Mouse (Mus musculus): ENCODE data around the gene Synpo2l. TPM values are rescaled to one million over a fixed set of nuclear protein-coding genes. Genes with fewer than 3 reads are reported as not detected.
A peak's percentile ranks its signal among the peaks of the same experiment; 100 is the strongest.

Gene Synpo2l
- total RNA-seq, 4 experiments from 2014 or later, result 120 to 148 (median 126) TPM

DNA sequence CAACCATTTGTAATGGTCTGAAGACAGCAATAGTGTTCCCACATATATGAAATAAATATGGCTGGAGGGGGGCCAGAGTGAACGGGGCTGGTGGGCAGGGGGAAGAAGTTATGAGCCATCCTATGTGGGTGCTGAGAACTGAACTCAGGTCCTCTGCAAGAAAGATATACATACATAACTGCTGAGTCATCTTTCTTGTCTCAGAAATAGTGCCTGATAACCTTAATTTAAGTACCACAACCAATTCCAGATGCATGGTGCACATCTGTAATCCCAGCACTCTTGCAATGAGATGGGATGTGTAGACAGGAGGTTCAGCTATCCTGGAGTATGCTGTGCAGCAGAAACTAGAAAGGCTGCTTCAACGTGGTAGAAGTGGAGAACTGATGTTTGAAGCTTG lies 13.6 kb upstream of the Synpo2l start:
- no peak for DNase-seq (ENCODE audit: low spot score)

DNA sequence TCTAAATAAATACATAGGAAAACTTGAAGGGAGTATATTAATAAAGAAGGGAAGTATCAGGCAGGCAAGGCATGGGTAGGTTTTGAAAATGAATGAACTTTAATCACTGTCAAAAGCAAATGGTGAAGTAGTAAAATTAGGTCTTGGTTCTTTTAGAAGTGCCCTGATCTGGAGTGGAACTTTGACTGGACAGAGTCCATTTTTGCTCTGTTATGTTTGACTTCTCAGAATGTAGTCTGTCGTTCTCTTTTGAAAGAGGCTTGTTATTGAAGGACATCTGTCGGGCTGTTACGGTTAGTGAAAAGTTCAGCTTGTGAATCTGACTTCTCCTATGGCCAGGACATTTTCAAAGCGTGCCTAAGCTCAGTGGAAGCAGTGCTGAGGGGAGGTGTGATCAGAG lies 9.8 kb upstream of the Synpo2l start:
- DNase-seq (ENCODE audit: low spot score), result no peak

DNA sequence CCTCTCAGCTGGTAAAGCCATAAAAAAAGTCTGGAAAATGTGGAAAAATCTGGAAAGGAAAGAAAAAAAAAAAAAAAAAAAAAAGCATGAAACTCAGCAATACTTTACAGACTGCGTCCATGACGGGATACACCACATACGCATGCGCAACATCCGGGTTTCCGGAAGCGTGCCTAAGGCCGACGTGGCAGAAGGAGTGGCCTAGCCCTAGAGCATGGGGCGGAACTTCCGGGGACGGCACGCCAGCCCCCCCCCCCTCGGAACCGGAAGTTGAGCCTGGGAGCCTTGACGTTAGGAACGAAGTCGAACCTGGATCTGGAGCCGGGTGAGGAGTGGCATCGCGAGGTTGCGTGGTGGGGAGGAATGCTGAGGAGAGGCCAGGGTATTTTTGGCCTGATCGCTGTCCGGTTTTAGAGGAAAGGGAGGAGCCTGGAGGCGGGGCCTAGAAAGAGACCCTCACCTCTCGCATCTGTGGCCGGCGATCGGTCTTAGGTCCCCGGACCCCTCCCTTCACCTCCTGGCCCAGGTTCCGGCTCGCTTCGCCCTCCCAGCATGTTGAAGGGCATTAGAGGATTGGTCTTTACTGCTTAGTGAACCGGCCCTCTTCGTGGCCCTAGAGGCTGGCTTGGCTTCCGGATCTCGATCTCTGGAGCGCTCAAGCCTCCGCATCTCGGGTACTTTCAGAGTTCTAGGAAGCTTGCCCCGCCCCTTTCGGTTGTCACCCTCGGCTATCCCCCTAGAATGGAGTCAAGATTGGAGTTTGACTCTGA lies 6.1 kb upstream of the Synpo2l start, which contains the start of gene Sec24c:
Gene Sec24c (plus strand): TSS at position 245 of the 770 bp plus-strand sequence.
- DNase-seq (ENCODE audit: low spot score), result peak; percentile 98

DNA sequence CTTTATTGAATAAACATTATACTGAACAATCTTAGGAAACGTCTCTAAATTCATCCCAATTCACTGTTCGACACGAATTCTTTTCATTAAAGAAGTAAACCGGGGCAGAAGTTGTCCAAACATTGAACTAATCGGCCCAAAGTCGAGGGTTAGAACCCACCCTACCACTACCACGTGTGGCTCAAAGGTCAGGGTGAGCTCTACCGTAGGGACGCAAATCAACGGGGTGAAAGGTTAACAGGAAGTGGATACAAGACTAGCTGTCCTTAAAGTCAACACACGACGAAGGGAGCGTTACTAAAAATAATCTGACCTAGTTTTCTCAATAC lies 5.5 kb upstream of the Synpo2l start:
- no peak for DNase-seq (ENCODE audit: low spot score)

DNA sequence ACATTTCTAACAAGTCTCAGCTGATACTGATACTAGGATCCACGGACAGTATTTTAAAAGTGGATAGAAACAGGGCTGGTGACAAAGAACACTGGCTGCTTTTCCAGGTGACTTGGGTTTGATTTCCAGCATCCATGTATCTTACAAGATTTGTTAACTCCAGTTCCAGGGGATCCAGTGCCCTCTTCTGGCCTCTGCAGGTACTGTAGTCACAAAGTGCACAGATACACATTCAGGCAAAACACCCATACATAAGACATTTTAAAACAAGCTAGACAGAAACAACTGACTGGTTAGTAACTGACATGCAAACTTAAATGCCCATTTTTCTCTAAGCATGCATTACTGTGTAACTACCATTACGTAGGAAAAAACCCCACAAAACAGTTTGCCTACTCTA lies 4.8 kb upstream of the Synpo2l start:
- DNase-seq (ENCODE audit: low spot score), result no peak

DNA sequence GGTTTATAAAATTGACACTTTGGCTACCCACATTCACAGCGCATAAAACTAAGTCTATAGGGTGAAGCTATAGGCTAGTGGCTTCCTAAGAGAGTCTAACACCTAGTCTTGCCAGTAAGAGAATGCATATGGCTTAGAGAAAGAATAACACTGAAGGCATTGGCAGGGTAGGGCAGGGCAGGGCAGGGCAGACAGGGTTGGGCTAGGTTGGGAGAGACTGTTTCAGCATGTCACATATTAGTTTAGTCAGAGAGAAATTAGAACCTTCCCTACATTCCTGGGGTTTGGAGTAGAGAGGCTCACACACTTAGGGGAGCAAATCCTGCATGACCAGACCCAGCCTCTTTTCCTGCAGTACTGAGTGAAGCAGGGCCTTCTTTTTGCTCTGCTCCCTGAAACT lies 685 bp downstream of the Synpo2l start:
- no peak for DNase-seq (ENCODE audit: low spot score)

DNA sequence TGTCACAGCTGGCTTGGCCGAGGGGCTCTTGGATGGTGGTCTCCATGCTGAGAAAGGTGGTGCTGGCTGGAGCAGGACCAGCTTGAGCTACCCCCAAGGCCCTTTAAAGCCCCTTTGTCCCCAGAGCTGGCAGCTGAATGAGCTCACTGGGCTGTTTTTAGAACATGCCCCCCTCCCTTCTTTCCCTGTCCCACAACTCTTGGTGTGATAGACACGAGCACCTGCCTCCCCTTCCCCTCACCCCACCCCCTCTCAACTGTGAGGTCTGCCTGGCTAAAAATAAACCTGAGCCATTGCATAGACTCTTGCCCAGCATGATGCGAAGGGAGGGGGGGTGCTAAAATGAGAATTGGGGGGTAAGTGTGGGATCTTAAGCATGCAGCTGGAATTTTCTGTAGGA lies 3.7 kb downstream of the Synpo2l start:
- DNase-seq (ENCODE audit: low spot score), result no peak

DNA sequence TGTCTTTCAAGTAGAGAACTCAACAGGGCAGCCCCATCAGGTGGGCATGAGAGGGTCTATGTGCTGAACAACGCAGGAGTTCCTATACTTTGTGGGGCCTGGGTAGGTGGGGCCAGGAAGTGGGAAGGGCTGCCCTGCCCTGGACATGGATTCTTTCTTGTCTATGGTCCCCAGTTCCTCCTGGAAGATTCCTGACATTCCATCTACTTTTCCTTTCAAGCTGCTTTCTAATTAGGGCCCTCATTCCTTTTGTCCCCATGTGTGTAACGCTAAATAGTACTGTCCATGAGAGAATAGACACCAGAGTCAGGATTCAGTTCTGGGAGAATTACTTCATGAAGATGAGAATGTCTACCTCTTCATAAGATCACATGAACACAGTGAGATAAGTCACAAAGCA lies 4.6 kb downstream of the Synpo2l start:
- no peak for DNase-seq (ENCODE audit: low spot score)

DNA sequence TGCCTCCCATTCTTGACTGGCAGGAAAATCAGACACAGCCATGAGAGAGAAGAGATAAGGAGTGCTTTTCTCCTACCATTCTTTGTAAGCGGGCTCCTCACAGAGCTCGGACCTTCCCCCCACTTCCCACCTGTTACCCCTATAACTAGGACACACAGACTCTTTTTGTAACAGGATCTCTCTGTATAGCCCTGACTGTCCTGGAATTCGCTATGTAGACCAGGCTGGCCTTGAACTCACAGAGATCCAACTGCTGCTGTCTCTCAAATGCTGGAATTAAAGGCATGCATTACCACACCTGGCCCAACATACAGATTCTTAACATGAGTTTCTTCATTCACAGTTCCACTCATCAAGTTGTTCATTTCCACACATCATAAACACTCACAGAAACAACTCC lies 5.4 kb downstream of the Synpo2l start:
- no peak for DNase-seq (ENCODE audit: low spot score)

DNA sequence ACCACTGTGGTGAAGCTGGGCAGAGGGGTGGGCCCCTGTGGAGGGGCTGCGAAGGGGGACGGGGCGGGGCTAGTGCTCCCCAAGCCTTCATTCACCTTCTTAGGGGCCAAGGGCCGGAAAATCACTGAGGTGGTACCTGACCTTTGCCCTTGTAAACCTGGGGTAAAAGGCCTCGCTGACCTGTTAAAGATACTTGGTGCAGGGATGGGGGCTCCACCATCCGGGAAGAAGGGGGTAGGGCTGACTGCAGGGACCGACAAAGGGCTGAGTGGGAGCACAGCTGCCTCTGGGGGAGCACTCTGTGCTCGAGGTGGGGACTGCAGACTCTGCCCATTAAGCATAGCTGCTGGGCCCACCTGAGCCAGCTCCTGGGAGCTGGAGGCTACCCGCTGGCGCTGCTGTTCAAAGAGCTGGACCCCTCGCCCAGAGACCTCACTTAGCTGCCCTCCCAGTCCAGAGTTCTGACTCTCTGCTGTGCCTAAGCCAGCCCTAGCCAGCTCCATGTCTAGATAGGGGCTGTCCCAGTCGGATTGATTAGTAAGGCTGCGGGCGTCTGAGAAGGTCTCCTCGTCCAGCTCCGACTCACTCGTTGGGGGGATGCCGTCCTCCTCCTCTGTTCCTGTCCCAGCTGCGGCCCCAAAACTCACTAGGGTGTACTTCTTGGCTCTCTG lies 6.4 kb downstream of the Synpo2l start:
- DNase-seq (ENCODE audit: low spot score), result no peak

DNA sequence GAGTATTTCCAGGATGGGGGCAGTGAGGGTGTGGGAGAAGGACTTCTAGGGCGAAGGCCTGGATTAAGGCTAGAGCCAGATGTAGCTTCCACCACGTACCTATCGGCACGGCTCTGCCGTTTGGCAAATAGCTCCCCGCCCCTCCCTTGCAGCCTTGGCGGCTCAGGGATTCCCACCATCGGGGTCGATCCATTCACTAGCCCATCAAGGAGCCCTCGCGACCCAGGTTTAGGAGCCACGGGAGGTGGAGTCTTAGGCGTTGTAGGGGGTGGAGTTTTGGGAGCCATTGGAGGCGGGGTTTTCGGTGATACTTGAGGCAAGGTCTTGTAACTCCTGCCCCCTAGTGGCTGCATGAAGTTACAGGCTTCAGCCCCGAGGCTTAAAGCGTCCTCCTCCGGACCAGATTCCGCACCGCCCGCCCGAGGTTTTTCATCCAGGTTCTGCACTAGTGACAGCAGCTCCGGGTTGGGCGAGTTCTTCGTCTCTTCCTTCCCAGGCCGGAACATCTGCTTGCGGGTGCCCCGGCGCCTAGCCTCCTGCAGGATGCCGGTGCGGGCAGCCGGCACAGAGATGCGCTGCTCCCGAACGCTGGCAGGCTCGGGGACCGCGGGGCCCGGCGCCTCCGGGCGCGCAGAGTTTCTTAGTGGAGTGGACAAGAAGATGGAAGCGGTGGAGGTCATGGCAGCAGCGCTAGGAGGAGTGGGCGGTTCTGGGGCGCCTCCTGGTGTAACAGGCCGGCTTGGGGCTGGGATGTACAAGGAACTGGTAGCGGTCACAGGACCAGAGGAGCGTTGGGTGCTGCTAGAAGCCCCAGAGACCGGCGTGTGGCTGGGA lies 7.1 kb downstream of the Synpo2l start:
- peak; percentile 96 for DNase-seq (ENCODE audit: low spot score)

DNA sequence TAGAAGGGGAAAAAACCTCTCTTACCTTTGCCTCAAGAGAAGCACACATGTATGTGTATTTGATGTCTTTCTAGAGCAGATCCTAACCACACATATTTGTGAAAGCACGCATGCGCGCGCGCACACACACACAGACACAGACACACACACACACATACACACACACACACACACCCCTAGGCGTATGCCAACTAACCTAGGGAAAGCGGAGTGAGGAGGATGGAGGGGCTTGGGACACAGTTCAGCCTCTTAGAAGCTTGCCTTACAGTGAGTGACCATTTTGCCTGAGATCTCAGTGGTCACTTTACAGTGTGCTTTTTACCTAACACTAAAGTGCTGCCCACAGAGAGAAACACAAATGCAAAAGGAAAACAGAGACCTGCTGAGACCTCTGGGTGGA lies 8.5 kb downstream of the Synpo2l start:
- no peak for DNase-seq (ENCODE audit: low spot score)

DNA sequence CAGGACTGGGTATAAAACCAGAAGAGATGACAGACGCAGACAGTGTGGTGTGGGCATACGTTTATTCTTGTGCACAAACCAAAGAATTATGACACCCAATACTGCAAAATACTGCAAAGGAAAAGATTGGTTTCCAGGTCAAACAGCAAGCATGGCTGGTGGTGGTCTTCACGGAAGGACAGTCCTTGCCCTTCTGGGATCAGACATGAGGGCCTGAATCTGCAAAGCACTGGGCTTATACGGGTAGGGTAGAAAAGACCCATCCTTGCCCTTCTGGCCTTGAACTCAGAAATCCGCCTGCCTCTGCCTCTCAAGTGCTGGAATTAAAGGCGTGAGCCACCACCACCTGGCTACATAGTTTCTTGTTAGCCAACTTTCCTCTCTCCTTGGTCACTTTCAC lies 9.3 kb downstream of the Synpo2l start:
- no peak for DNase-seq (ENCODE audit: low spot score)

DNA sequence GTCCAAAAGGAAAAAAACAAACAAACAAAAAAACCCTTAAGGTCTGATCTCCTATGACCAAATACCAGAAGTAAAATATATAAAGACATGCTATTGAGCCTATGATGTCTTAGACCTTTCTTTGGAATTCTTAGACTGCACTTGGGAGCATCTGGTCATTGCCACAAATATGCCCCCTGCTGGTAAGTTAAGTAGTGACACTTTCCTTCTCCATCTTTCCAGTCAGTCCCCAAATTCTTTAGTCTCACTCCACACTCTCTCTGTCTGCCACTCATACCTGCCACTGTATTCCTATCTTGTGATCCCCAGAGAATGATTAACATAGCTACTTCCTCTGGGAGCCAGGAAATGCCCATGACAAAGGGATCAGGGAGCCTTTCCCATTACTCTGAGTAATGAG lies 9.8 kb downstream of the Synpo2l start:
- DNase-seq (ENCODE audit: low spot score), result peak; percentile 69

DNA sequence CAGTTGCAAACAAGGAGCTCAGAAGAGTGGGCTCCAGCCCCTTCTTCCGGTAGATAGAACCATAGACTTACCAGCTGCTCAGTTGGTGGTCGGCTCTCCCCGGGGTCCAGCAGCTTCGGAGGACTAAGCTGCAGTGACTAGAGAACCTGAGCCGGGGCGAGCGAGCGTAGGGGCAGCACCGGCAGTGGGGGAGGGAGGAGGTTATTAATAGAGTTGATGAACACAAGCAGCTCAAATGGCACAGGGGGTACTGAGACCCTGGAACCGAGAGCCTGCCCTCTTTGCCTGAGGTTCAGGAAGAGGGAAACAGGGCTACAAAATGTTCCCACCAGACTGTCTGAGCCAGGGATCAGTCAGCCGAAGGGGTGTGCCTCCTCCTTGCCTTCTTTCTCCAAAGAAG lies 11.8 kb downstream of the Synpo2l start, which contains the start of gene Myoz1:
Gene Myoz1 (minus strand): TSS at position 180 of the 400 bp plus-strand sequence.
- no peak for DNase-seq (ENCODE audit: low spot score)

DNA sequence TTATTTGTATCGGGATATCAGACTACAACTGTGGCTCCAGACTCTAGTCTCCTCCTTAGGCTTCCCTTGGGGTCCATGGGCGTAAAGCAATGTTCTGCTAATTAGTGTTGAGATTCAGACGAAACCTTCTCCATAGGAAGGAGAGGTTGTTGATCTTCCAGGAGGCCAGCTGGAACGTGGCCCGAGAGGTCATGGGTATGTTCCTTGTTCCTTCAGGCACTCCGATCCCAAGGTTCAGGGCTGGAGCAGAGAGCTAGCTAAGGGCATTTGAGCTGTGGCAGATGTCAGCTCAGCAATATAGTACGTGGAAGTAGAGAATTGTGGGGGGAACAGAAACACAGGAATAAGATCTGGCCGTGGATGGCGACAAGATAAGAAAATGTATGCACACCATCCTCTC lies 12.4 kb downstream of the Synpo2l start:
- DNase-seq (ENCODE audit: low spot score), result no peak

DNA sequence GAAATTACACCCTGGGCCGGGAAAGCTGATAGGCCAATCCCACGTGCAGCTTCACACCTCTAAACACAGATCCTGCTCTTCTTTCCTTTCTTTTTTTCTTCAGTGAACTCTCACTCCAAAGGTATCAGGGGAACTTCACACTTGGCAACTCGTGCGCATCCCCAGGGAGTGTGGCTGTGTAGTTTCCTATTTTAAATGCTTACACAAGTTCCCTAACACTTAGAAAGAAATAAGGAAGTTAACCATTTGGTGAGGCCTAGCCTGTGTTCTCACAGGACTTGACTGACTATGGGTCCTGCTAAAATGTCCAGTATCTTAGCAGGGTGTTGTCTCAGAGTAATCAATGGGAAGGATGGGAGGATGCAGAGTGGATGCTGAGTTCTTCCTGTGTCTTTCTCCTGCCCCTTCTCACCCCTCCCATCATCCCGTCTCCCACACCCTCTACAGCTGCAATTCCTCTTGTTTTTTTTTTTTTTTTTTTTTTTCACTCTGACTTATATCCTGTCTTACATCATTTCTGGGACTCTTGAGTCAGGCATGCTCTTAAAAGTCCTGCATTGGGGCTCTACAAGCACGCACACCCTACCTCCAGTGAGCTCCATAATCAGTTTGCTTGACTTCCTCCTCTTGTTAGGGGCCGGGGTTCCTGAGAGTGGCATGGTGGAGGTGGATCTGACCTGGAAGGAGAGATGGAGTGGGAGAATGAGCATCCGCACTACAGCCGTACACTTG lies 13.3 kb downstream of the Synpo2l start:
- no peak for DNase-seq (ENCODE audit: low spot score)

DNA sequence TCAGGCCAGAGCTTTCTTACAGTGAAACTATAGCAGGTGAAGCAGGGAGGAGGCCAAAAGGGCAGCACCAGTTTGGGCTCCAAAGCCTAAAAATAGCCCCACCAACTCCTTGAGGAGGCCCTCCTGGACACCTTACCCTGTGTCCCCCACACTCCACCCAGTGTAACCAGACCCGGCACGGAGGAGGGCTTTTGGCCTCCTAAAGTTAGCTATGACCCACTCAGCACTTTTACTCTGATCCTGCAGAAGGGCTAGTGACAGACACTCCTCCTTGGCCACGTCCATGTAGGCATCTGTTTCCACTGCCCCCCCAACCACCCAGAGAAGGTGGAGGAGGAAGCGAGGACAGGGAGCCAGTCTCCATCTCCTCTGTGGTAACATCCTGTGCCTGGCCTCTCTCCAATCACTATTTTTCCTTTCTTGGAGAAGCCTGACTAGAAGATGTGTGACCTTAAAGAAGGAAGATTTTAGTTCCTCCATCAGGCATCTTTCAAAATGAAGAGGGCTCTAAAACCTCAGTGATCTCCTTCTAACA lies 16.4 kb downstream of the Synpo2l start:
- DNase-seq (ENCODE audit: low spot score), result no peak

DNA sequence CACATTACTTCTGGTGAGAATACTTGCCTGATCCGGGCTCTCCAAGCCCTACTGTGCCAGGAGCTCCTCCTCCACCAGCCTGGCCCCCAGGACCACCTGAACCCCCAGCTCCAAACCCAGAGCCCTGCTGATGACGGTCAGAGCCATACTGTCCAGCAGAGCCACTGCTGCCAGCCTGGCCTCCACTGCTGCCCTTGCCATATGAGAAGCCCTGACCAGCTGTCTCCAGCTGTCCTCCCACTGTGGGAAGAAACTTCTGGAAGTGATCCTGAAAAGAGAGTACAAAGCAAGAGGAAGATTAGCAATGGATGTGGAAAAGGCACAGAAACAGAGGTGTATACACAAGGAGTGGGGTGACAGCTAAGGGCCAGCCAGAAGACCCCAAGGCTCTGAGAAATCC lies 17.2 kb downstream of the Synpo2l start:
- DNase-seq (ENCODE audit: low spot score), result no peak

DNA sequence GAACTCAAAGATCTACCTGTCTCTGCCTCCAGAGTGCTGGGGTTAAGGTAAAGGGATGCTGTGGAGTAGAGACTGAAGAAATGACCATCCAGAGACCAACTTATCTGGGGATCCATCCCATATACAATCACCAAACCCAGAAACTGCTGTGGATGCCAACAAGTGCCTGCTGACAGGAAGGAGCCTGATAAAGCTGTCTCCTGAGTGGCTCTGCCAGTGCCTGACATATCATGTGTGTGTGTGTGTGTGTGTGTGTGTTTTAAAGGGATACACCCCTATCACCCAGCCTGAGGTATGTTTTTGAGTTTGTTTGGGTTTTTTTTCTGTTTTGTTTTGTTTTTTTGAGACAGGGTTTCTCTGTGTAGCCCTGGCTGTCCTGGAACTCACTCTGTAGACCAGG lies 21.8 kb downstream of the Synpo2l start:
- DNase-seq (ENCODE audit: low spot score), result no peak

DNA sequence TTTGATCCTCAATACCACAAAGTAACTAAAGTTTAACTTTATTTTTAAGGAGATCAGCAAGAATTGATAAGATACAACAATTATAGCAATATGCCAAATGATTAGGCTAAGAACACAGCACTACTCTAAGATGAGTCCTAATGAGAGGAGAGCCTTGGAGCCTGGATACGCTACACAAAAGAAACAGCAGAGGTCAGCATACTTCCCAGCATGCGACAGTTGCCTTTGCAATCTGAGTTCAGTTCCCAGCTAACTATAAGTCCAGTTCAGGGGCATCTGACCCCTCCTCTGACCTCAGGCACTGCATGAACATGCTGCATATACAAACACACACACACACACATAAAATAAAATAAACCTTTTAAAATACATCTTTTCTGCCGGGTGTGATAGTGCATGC lies 22.6 kb downstream of the Synpo2l start:
- no peak for DNase-seq (ENCODE audit: low spot score)

DNA sequence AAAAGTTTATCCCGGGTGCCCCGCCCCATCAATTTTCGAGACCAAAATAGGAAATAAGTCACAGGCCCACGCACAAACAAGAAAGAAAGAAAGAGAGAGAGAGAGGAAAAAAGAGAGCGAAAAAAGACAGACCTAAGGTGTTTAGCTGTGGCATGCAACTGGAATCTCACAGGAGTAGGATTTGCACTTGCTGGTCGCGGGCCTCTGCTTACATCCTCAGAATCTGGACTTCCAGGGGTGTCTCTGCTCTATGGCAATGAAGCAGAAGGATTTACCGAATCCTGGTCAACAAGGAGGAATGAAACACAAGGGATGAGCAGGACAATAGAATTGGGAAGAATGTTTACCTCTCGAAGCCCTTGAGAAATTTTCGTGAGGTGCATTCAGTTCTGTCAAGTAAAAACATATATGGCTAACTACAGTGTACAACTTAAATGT lies 26.7 kb downstream of the Synpo2l start:
- DNase-seq (ENCODE audit: low spot score), result no peak
